Mouse (Mus musculus): Measurements from ENCODE around the gene Gm7029.

Gm7029 gene

DNA sequence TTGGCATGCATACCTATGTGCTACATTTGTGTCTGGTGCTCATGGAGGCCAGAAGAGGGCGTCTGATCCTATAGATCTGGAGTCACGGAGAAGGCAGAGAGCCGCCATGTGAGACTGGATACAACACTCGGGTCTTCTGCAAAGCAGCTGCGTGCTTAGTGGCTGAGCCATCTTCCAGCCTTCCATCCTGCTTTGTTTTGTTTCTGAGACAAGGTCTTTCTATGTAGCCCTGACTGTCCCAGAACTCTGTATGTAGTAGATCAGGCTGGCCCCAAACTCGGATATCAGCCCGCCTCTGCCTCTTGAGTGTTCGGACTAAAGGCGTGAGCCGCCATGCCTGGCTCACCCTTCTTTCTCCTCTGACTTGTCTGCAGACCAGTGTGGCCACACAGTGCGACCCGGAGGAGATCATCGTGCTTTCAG lies 41.3 kb downstream of the Gm7029 start:
- no peak for DNase-seq

DNA sequence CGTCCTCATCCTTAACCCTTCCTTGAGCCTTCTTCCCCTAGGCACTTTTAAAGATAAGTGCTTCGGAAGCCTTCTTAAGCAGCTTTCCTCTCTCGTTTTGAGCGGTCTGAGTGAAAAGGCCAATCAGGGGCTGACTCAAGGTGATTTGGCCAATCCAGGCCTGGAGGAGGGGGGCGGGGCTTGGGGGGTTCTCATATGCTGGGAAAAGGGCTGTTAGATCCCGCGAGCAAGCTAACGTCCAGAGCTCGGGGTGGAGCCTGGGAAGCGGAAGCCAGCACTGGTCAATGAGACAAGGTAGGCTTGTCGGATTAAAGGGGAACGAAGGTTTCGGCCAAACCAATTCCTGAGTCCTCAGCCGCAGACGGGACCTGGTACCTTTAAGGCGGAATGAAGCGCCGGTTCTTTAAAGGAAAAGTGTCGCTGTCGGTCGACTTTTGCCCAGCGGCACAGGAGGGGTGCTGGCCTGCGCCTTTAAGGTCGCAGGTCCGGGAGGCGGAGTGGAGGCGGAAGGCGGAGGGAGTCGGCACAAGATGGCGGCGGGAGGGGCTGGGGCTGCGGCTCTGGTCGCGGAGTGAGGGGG lies 42.1 kb downstream of the Gm7029 start, which contains the start of the genes Tapbp and Zbtb22:
TSS of gene Tapbp (plus strand) at position 229 of the 580 bp plus-strand sequence.
TSS of gene Zbtb22 (plus strand) at position 234 of the 580 bp plus-strand sequence.
- DNase-seq = peak; percentile 96

DNA sequence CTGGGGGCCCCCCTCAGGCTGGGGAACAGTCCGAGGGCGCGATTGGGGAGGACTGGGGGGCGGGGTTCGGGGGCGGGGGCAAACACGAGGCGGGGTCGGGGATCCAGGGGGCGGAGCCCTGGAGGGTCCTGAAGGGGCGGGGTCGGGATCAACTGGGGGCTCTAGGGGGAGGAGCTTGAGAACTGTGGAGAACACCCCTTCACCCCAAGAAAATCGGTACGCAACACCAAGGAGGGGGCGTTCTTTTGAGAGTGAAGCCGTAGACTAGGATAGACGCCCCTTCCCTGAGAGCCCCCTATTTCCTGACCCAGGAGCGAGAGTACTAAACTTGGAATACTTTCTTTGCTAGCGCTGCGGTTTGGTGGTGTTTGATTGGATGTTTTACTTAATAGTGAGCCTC lies 42.7 kb downstream of the Gm7029 start:
- DNase-seq = peak; percentile 56

DNA sequence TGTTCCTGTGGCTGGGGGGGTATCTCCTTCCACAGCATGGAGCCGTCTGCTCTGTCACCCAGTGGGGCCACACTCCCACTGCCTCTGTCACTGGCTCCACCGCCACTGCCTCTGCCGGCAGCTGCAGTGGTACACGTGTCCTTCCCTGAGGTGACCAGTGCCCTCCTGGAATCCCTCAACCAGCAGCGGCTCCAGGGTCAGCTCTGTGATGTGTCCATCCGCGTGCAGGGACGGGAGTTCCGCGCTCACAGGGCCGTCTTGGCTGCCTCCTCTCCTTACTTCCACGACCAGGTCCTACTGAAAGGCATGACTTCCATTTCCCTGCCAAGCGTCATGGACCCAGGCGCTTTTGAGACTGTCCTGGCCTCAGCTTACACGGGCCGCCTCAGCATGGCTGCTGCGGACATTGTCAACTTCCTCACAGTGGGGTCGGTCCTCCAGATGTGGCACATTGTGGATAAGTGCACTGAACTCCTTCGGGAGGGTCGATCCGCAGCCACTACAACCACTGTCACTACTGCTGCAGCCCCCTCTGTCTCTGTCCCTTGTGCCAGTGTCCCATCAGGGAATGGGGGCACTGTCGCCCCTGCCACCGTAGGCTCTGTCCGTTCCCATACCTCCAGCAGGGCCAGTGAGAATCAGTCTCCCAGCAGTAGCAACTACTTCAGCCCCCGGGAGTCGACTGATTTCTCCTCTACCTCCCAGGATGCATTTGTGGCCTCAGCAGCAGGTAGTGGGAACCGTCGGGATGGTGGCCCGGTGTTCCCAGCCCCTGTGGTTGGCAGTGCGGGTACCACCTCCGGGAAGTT lies 43.4 kb downstream of the Gm7029 start:
- no peak for DNase-seq

DNA sequence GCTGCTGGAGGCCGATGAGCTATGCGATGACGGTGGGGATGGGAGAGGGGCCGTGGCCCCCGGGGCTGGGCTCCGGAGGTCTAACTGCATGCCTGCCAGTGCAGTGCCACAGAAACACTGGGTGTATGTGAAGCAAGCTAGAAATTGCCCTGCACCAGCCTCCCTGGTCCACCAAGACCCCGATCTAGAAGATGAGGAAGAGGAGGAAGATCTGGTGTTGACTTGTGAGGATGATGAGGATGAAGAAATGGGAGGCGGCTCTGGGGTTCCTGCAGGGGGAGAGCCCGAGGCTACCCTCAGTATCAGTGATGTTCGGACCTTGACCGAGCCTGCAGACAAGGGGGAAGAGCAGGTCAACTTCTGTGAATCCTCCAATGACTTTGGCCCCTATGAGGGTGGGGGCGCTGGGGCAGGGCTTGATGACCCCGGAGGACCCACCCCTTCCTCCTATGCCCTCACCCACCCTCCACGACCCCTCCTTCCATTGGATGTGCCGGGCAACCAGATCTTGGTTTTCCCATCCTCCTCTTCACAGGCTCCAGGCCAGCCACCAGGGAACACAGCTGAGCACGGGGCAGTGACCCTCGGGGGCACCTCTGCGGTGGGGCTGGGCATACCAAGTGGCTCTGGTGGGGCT lies 44.1 kb downstream of the Gm7029 start:
- DNase-seq = no peak

DNA sequence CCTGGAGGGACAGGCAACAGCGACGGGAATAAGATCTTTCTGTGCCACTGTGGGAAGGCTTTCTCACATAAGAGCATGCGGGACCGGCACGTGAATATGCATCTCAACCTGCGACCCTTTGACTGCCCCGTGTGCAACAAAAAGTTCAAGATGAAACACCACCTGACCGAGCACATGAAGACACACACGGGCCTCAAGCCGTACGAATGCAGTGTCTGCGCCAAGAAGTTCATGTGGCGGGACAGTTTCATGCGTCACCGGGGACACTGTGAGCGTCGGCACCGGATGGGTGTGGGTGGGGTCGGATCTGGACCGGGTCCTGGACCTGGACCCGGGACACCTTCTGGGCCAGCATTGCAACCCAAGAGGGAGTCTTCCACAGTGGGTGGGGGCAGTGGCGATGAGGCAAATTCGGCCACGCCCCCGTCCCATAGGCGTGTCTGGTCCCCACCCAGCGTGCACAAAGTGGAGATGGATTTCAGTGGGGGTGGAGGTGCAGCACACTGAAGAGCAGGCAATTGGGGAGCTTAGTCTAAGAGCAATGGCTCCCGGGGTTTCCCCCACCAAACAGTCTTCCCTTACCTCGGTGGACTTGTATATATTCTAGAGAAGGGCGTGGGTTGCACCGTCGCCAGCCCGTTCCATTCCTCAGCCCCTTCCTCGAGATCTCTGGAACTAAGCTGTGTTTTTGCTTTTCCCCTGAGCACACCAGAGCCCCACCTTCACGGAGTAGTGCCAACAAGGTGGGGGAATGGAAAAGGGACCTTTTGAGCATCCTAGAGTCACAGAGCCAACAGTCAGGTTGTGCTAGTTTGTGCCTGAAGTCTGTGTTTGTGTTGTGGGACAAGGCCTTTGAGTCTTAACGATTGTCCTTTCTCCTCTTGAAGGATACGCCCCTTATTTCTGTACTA lies 44.9 kb downstream of the Gm7029 start:
- no peak for DNase-seq

DNA sequence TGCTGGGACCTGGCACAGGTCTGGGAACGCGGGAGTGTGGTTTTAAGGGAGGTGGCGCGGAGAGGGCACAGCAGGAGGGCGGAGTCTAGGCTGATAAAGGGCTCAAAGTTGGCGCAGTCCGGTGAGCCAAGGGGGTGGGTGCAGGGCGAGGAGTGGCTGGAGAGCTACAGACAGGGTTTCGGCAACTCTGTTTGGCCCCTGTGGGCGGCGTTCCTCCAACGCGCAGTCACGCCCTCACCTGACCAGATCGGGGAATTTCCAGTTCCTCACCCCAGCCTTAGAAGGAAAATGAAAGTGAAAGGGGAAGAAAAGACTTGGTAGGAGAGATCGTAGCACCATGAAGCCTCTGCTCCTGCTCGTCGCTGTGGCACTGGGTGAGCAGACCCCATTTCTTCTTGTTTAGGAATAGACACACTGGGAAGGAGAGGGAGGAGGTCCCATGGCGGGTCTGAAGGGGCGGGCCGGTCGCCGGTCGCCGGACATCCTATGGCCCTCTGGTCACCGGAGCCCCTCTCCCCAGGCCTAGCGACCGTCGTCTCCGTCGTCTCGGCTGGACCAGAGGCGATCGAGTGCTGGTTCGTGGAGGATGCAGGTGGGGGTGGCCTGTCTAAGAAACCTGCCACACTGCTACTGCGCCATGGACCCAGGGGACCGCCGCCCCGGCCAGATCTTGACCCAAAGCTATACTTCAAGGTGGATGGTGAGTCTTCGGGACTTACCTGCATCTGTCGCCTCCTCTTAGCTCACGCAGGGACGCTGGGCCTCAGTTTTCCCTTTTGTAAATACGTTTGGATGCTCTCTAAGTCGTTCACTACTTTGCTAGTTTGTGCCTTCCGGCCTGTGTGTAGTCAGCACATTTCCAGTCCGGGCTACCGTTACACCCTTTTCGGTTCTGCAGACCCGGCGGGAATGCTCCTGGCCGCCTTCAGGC lies 46.0 kb downstream of the Gm7029 start:
- DNase-seq = peak; percentile 87

DNA sequence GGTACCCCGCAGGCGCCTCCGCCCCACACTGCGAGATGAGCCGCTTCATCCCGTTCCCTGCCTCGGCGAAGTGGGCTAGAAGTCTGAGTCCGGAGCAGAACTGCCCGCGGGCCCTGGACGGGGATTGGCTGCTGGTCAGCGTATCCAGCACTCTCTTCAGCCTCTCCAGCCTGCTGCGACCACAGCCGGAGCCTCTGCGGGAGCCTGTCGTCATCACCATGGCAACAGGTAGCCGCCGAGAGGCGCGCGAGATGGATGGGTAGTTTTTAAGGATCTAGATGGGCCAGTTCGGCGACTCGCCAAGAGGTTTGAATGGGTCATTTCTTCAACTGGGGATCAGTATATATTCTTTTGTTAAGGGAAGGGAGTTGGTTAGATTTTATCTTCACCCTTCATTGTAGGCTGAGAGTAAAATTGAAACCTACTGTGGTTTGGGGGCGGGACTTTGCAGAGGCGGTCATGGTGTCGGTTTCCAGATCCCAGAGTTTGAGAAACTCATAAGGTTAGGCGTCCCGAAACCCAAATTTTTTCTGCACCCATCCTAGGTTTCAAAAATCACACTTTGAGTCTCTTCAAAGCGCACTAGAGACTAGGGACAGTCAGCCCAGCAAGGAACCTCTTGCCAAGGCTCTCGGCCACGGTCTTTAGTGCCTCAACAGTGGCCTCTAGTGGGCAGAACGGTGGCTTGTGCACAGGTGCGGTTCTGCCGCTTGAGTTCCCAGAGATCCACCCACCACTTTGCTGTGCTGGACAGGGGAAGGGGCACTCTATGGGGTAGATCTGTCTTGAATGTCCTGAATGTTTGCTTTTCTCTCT lies 46.9 kb downstream of the Gm7029 start:
- peak; percentile 92 for DNase-seq

DNA sequence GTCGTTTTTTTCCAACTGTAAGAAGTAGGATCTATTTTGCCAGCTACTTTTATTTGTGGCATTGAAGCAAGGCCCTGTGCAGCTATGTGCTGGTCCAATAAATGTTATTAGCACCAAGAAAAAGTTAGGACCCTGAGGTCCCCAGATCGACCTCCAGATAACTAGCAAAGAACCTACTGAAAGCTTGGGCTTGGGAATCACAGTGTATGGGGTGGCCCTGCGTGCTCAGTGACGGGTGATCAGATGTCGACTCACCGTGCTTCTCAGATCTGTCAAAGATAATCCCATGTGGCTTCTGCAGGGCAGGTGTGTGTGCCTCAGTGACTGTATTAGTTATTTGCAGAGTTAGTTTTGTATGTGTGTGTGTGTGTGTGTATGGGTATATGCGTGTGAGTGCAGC lies 47.7 kb downstream of the Gm7029 start:
- DNase-seq = no peak

Data from lung, postnatal 14 days (tissue).